Mouse (Mus musculus): Measurements from ENCODE around the gene Iqschfp. TPM values are rescaled to one million over a fixed set of nuclear protein-coding genes. Genes with fewer than 3 reads are reported as not detected.
A peak's percentile ranks its signal among the peaks of the same experiment; 100 is the strongest.

The Iqschfp gene
- total RNA-seq (2014; rRNA removed) (0.61 and 2.7 TPM in 2 replicates), polyA plus RNA-seq (2015; fragmentation: Nextera tagmentation; extraction: Ambion mirVana) (5.6 and 5.8 TPM in 2 replicates)

- Histone ChIP-seq H3K9ac (replicated peaks; ENCODE audit: low read length) (peak within 1 kb of the TSS; percentile 39), H3K4me1 (ENCODE audit: insufficient read depth, low read length) (no peaks in the 10 kb centered on the region), H3K27me3 (ENCODE audit: insufficient read depth, low read length) (no peaks in the 10 kb centered on the region), H3K4me2 (ENCODE audit: low read depth, low read length) (peak within 1 kb of the TSS; percentile 48), H3K36me3 (ENCODE audit: insufficient read depth, low read length) (no peaks in the 10 kb centered on the region), H3K9me3 (ENCODE audit: low read length) (no peaks in the 10 kb centered on the region), H3K27ac (peak within 1 kb of the TSS; percentile 27; the same call in 1 of the 2 replicates), H3K4me3 (ENCODE audit: low read length) (peak within 1 kb of the TSS; percentile 29)
- ATAC-seq (peak; percentile 32), DNase-seq (ENCODE audit: low spot score) (peak; percentile 47)
- WGBS = 31% methylated on average over 15 of the region's 15 CpGs
- no peak for TF ChIP-seq CTCF (IDR thresholded peaks at IDR 0.05; ENCODE audit: low read depth)
Observed at GRCm38 (mm10) chr3:67892026-67892705, at the start of gene Iqschfp, which contains the start of gene Iqcj. Iqschfp (plus strand) TSS chr3:67892232. Iqcj (plus strand) TSS chr3:67892220.

DNA sequence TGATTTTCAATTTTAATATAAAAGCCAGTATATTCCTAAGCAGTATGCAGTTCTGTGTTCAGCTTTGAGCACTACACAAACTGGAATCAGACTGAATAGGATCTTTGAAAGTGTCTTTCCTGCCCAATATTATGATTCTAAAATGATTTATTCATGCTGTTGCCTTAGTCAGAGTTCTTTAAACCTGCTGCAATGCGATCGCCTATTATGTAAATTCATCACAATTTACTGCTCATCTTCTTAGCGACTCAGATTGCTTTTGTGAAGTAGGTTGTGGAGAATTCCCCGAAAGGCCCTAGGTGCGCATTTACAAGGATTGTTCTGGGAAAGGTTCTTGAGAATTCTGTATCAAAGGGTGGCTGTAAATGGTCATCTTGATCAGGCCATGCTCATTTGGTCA, 39.6 kb upstream of the Iqschfp start:
- 80% methylated on average over 5 of the region's 5 CpGs for WGBS
- DNase-seq (ENCODE audit: low spot score) = no peak
- H3K27me3 ChIP-seq (ENCODE audit: insufficient read depth, low read length) = no peaks in the 10 kb centered on the region

DNA sequence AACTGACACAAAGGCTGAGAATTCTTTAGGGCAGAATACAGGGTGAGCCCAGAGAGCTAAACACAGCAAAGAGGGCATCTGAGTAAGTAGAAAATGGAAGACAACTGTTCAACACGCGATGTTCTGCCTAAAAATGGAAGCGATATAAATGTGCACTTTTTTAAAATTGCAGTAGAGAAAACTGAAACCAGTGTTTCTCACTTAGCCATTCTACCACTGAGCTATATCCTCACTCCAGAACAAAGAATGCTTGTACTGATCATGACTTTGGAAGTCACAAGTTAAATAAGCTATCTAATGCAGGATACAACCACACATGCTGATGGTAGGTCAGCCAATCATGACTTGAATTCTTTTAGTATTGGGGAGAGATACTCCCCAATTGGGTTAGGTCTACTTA, 30.5 kb upstream of the Iqschfp start:
- Histone ChIP-seq H3K4me1 (ENCODE audit: insufficient read depth, low read length) (no peaks in the 10 kb centered on the region), H3K9ac (replicated peaks; ENCODE audit: low read length) (no peak overlapping the region), H3K27ac (no peak overlapping the region), H3K9me3 (ENCODE audit: low read length) (no peaks in the 10 kb centered on the region), H3K27me3 (ENCODE audit: insufficient read depth, low read length) (no peaks in the 10 kb centered on the region), H3K36me3 (ENCODE audit: insufficient read depth, low read length) (no peaks in the 10 kb centered on the region), H3K4me2 (ENCODE audit: low read depth, low read length) (no peak overlapping the region), H3K4me3 (ENCODE audit: low read length) (no peak overlapping the region)
- DNase-seq (ENCODE audit: low spot score) (no peak), ATAC-seq (no peak)
- TF ChIP-seq CTCF (IDR thresholded peaks at IDR 0.05; ENCODE audit: low read depth) = no peak
- 88% methylated on average over 3 of the region's 3 CpGs for WGBS

More for the DNA sequence above, 39.6 kb upstream of the Iqschfp start:
- no peak for TF ChIP-seq CTCF (IDR thresholded peaks at IDR 0.05; ENCODE audit: low read depth)
- Histone ChIP-seq H3K36me3 (ENCODE audit: insufficient read depth, low read length) (no peaks in the 10 kb centered on the region), H3K9ac (replicated peaks; ENCODE audit: low read length) (no peak overlapping the region), H3K4me1 (ENCODE audit: insufficient read depth, low read length) (no peaks in the 10 kb centered on the region), H3K4me3 (ENCODE audit: low read length) (no peak overlapping the region), H3K9me3 (ENCODE audit: low read length) (no peaks in the 10 kb centered on the region), H3K4me2 (ENCODE audit: low read depth, low read length) (no peak overlapping the region), H3K27ac (no peak overlapping the region)
- no peak for ATAC-seq

DNA sequence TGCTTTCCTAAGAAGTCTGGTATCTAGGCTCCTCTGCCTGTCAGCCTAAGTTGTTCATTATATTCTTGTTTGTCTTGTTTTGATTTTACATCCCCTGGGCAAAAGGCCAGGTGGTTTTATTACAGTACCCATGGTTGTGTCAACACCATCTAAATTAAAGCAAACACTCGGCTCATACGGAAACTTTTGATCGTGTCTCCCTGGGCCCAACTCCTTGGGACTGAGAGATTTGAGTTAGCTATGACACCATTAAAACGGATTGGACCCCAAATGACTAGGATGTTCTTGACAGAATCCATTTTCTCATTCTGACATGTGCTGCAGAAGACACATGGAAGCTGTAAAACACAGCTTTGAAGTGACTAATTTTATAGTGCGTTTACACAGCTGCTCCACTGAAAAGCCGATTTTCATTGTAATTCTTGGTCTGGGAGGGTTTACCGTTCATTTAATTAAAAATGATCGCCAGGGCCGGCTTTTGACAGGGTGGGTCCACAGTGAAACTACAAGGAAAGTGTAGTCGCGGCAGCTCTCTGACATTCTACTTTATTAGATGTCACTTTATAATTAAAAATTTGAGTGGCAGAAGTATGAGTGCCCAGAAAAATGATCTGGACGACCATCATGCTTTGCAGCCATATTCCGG, 24.5 kb upstream of the Iqschfp start:
- no peak overlapping the region for H3K4me2 ChIP-seq (ENCODE audit: low read depth, low read length)
- TF ChIP-seq CTCF (IDR thresholded peaks at IDR 0.05; ENCODE audit: low read depth) = no peak
- H3K9me3 ChIP-seq (ENCODE audit: low read length) = no peaks in the 10 kb centered on the region
- 48% methylated on average over 13 of the region's 13 CpGs for WGBS
- H3K4me3 ChIP-seq (ENCODE audit: low read length) = no peak overlapping the region
- ATAC-seq = no peak
- no peaks in the 10 kb centered on the region for H3K4me1 ChIP-seq (ENCODE audit: insufficient read depth, low read length)
- H3K27me3 ChIP-seq (ENCODE audit: insufficient read depth, low read length) = no peaks in the 10 kb centered on the region
- no peak overlapping the region for H3K27ac ChIP-seq
- H3K9ac ChIP-seq (replicated peaks; ENCODE audit: low read length) = no peak overlapping the region
- no peaks in the 10 kb centered on the region for H3K36me3 ChIP-seq (ENCODE audit: insufficient read depth, low read length)
- DNase-seq (ENCODE audit: low spot score) = peak; percentile 17

- H3K9me3 ChIP-seq (ENCODE audit: low read length) = no peaks in the 10 kb centered on the region
- WGBS = 44% methylated on average over 1 of the region's 1 CpGs
- no peaks in the 10 kb centered on the region for H3K27me3 ChIP-seq (ENCODE audit: insufficient read depth, low read length)
- H3K4me2 ChIP-seq (ENCODE audit: low read depth, low read length) = no peak overlapping the region
- H3K4me1 ChIP-seq (ENCODE audit: insufficient read depth, low read length) = no peaks in the 10 kb centered on the region
- H3K36me3 ChIP-seq (ENCODE audit: insufficient read depth, low read length) = no peaks in the 10 kb centered on the region
- no peak overlapping the region for H3K4me3 ChIP-seq (ENCODE audit: low read length)
- no peak overlapping the region for H3K9ac ChIP-seq (replicated peaks; ENCODE audit: low read length)
- no peak for TF ChIP-seq CTCF (IDR thresholded peaks at IDR 0.05; ENCODE audit: low read depth)
- ATAC-seq = no peak
- no peak for DNase-seq (ENCODE audit: low spot score)
- H3K27ac ChIP-seq = no peak overlapping the region
Observed at GRCm38 (mm10) chr3:67869424-67869823, 22.6 kb upstream of the Iqschfp start.

GRCm38 (mm10) chr3:67877253-67877652, 14.8 kb upstream of the Iqschfp start:
- no peak overlapping the region for H3K27ac ChIP-seq
- ATAC-seq (no peak), DNase-seq (ENCODE audit: low spot score) (no peak)
- H3K9ac ChIP-seq (replicated peaks; ENCODE audit: low read length) = no peak overlapping the region
- H3K27me3 ChIP-seq (ENCODE audit: insufficient read depth, low read length) = no peaks in the 10 kb centered on the region
- H3K4me2 ChIP-seq (ENCODE audit: low read depth, low read length) = no peak overlapping the region
- H3K9me3 ChIP-seq (ENCODE audit: low read length) = no peaks in the 10 kb centered on the region
- H3K36me3 ChIP-seq (ENCODE audit: insufficient read depth, low read length) = no peaks in the 10 kb centered on the region
- no peaks in the 10 kb centered on the region for H3K4me1 ChIP-seq (ENCODE audit: insufficient read depth, low read length)
- no peak overlapping the region for H3K4me3 ChIP-seq (ENCODE audit: low read length)
- 81% methylated on average over 4 of the region's 4 CpGs for WGBS
- TF ChIP-seq CTCF (IDR thresholded peaks at IDR 0.05; ENCODE audit: low read depth) = no peak

GRCm38 (mm10) chr3:67884335-67884734, 7.7 kb upstream of the Iqschfp start:
- DNase-seq (ENCODE audit: low spot score) = no peak
- Histone ChIP-seq H3K9me3 (ENCODE audit: low read length) (no peaks in the 10 kb centered on the region), H3K4me1 (ENCODE audit: insufficient read depth, low read length) (no peaks in the 10 kb centered on the region), H3K4me3 (ENCODE audit: low read length) (no peak overlapping the region), H3K36me3 (ENCODE audit: insufficient read depth, low read length) (no peaks in the 10 kb centered on the region), H3K27ac (no peak overlapping the region), H3K9ac (replicated peaks; ENCODE audit: low read length) (no peak overlapping the region), H3K27me3 (ENCODE audit: insufficient read depth, low read length) (no peaks in the 10 kb centered on the region), H3K4me2 (ENCODE audit: low read depth, low read length) (no peak overlapping the region)
- no peak for TF ChIP-seq CTCF (IDR thresholded peaks at IDR 0.05; ENCODE audit: low read depth)
- 49% methylated on average over 3 of the region's 3 CpGs for WGBS
- ATAC-seq = no peak
